In genomic region chr13:73512776-73513673, GRCm38 (mm10) we compare ENCODE assay signal across 9 mouse cellular contexts. TPM values are rescaled to one million over a fixed set of nuclear protein-coding genes. Genes with fewer than 3 reads are reported as not detected.
DNase-seq lines count a peak whose midpoint lies in the region; ATAC-seq lines count a peak whose summit lies in the region.
"Had no signal": no experiment of that assay in that cellular context is flagged by ENCODE, and none has a peak within 500 bp of the region (broad histone marks: within the 10 kb centered on the region; RNA-seq: fewer than 3 reads in every experiment).

No protein-coding gene starts in this region.

- no peaks in the 10 kb centered on the region for H3K4me1 ChIP-seq in forebrain, embryonic 15.5 days
- no peaks in the 10 kb centered on the region for H3K4me1 ChIP-seq in hindbrain, embryonic 15.5 days (replicated peaks)
- H3K4me1 ChIP-seq: lung, embryonic 15.5 days had no signal

- DNase-seq in NIH3T3 (ENCODE audit: low read depth) = peak; percentile 85
- DNase-seq in cerebellum, adult 11 months = peak; percentile 62
- DNase-seq in layer of hippocampus, postnatal 10 days (ENCODE audit: low spot score in 2 of 2) = peak; percentile 86
- DNase-seq in lung, postnatal 25 days (ENCODE audit: low spot score) = peak; percentile 72
- peak; percentile 94 for DNase-seq in retina, embryonic 14.5 days (ENCODE audit: low spot score)
- DNase-seq in thymus, postnatal 4 days = peak; percentile 82

- H3K36me3 ChIP-seq in forebrain, embryonic 15.5 days = peaks cover 41% of the 10 kb centered on the region
- H3K36me3 ChIP-seq in hindbrain, embryonic 15.5 days = peaks cover 55% of the 10 kb centered on the region

- no peak overlapping the region for H3K4me3 ChIP-seq in forebrain, embryonic 15.5 days
- H3K4me3 ChIP-seq in hindbrain, embryonic 15.5 days = no peak overlapping the region
- H3K4me3 ChIP-seq: lung, embryonic 15.5 days had no signal

- peak; percentile 53 for ATAC-seq in forebrain, embryonic 15.5 days (replicated peaks)
- ATAC-seq in hindbrain, embryonic 15.5 days (ENCODE audit: low FRiP score, low read depth) = peak; percentile 78

- no peaks in the 10 kb centered on the region for H3K27me3 ChIP-seq in forebrain, embryonic 15.5 days
- H3K27me3 ChIP-seq in hindbrain, embryonic 15.5 days = no peaks in the 10 kb centered on the region
- H3K27me3 ChIP-seq: lung, embryonic 15.5 days had no signal

- no peak overlapping the region for H3K4me2 ChIP-seq in forebrain, embryonic 15.5 days (replicated peaks)
- no peak overlapping the region for H3K4me2 ChIP-seq in hindbrain, embryonic 15.5 days
- H3K4me2 ChIP-seq: lung, embryonic 15.5 days had no signal

- no peak overlapping the region for H3K9ac ChIP-seq in forebrain, embryonic 15.5 days (replicated peaks)
- H3K9ac ChIP-seq in hindbrain, embryonic 15.5 days = no peak overlapping the region
- H3K9ac ChIP-seq: lung, embryonic 15.5 days had no signal

- H3K9me3 ChIP-seq in forebrain, embryonic 15.5 days = no peaks in the 10 kb centered on the region
- H3K9me3 ChIP-seq in hindbrain, embryonic 15.5 days = no peaks in the 10 kb centered on the region
- H3K9me3 ChIP-seq: lung, embryonic 15.5 days had no signal

- H3K27ac ChIP-seq in forebrain, embryonic 15.5 days (replicated peaks) = no peak overlapping the region
- H3K27ac ChIP-seq in hindbrain, embryonic 15.5 days (replicated peaks) = no peak overlapping the region
- H3K27ac ChIP-seq: lung, embryonic 15.5 days had no signal

- 60% methylated on average over 13 of the region's 13 CpGs for WGBS in forebrain, embryonic 15.5 days
- WGBS in hindbrain, embryonic 15.5 days = 60% methylated on average over 13 of the region's 13 CpGs

RNA-seq across cellular contexts. Expression of gene Slc6a3, which starts 23.5 kb away (rescaled TPM):
- polyA plus RNA-seq in forebrain, embryonic 15.5 days (2015; fragmentation: Nextera tagmentation; extraction: Ambion mirVana) = 0.06 TPM in 2 replicates
- polyA plus RNA-seq in hindbrain, embryonic 15.5 days (2015; fragmentation: Nextera tagmentation; extraction: Ambion mirVana) = 0.23 and 0.33 TPM in 2 replicates
- total RNA-seq in layer of hippocampus, postnatal 10 days (2021) = under 1 TPM; 0.30 to 0.56 TPM

RNA-seq across cellular contexts. Expression of gene Lpcat1, which starts 46.0 kb away (rescaled TPM):
- 61.4 and 62.1 TPM in 2 replicates for polyA plus RNA-seq in forebrain, embryonic 15.5 days (2015; fragmentation: Nextera tagmentation; extraction: Ambion mirVana)
- polyA plus RNA-seq in hindbrain, embryonic 15.5 days (2015; fragmentation: Nextera tagmentation; extraction: Ambion mirVana) = 68.1 and 74.3 TPM in 2 replicates
- total RNA-seq in layer of hippocampus, postnatal 10 days (2021) = 10 to 100 TPM; 75.5 to 77.8 TPM
